Mouse (Mus musculus): ENCODE data around the gene Paf1. TPM values are rescaled to one million over a fixed set of nuclear protein-coding genes. Genes with fewer than 3 reads are reported as not detected.
"Not testable (repeated sequence)": the region's sequence is repeated elsewhere in the genome, so short reads cannot be mapped to it uniquely, and the experiment has no call there.

Paf1 gene
- total RNA-seq, 2 experiments from 2014 or later, result 68.9 to 70.1 TPM

DNA sequence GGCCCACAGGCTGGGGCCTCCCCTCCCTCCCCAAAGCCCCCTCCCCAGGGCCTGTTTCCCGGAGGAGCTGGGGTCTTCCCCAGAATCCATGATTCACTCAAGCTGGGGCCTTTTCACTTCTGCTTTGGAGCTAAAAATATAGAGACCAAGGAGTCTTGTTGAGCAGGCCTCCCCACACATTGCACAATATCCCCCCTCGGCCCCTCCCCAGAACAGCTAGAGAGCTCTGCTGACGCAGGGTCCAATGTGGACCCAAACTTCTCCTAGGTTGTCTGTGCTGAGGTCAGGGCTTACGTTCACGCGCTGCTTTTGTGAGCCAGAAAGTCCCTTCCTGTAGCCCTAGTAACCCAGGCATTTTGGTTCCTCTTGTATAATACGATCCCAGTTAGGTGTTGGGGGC lies 6.7 kb upstream of the Paf1 start:
- no peak for DNase-seq

DNA sequence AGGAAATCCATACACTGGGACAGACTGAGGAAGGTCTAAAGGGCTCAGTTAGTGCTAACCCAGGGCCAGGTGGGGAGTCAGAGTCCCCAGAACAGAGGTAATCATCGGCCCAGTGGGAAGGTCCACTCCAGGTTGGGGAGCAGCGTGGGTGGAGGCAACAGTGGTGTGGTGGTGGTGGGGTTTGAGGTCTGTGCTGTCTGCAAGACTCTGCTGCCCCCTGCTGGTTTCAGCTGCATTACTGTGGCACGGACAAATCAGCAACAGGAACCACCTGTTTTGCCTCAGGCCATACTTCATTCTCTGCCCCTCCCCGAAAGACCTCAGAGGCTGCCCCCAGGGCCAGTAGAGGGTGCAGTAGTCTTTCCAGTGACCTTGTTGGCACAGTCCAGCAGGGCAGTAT lies 6.3 kb upstream of the Paf1 start:
- DNase-seq, result peak; percentile 72 to 74

DNA sequence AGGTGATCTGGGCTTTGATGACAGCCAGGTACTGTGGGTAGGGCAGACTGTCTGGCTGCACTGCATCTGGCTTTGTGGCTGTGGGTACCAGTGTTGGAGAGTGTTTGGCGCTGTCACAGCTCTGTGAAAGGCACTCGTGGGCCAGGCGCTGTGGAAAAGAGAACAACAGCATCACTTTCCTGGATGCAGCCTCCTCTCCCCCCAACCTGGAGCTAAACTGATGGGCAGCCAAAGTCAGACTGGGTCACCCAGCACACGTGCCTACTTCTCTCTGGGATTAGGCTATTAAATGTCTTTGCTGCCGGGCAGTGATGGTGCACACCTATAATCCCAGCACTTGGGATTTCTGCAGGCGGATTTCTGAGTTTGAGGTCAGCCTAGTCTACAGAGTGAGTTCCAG lies 5.9 kb upstream of the Paf1 start:
- DNase-seq, result not testable (repeated sequence)

DNA sequence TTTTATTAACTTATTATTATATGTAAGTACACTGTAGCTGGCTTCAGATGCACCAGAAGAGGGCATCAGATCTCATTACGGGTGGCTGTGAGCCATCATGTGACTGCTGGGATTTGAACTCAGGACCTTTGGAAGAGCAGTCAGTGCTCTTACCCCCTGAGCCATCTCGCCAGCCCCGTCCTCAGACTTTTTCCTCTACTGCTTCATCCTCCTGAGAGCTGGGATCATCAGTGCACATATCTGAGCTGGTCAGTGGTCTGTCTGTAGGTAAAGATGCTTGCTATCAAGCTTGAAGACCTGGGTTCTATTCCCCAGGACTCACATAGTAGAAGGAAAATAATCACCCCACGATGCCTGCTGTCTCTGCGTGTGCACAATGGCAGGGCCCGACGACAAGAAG lies 5.4 kb upstream of the Paf1 start:
- DNase-seq, result not testable (repeated sequence)

DNA sequence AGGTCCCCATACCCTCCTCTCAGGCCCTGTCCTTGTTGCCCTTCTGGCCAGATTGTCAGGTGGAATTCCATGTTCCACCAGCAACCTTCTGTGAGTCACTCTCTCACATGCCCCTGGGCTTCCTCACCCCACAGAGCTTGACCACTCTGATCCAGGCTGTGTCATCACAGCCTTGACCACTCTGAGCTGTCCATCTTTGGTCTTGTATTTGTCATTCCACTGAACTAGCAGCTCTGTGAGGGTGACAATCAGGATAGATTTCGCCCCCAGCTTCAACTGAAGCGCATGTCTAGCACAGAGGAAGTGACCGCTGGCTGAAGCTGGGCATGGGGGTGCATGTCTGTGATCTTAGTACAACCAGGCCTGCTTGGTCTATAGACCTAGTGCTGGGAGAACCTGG lies 2.4 kb upstream of the Paf1 start:
- no peak for DNase-seq

DNA sequence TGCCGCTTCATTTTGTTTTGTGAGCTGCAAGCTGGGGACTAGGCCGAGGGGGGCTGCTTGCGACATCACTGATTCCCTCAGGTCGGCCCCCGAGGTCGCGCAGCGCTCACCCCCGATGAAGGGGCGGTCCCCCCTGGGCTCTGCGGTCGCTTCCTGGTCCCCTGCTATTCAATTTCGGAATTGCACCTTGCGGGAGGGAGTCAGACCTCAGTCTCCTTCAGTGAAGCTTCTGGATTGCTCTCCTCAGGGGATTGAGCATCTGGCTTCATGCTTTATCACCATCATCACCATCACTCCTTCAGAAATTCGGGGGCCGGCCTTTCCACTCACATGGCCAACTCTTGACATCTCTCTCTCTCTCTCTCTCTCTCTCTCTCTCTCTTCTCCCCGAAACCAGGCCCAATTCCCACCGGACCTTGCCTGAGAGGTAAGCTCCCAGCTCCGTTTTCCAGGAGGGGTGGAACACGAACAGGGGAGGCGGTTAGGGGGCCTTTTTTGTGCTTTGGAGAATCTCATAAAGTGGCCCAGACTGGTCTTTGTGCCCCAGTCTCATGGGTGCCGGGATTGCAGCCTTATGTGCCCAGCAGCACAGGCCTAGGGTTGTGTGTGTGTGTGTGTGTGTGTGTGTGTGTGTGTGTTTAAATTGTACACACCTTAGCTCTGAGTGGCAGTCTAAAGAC lies 661 bp downstream of the Paf1 start:
- no peak for DNase-seq

DNA sequence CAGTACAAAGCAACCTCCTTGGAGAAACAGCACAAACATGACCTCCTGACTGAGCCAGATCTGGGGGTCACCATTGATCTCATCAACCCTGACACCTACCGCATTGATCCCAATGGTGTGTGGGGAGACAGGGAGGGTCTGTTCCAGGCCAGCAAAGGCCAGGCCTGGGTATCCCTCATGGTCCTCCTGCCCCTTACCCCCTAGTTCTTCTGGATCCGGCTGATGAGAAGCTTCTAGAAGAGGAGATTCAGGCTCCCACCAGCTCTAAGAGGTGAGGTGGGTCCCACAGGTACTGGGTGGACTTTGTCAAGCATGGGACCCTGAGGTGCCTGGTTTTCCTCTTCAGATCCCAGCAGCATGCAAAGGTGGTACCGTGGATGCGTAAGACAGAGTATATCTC lies 2.7 kb downstream of the Paf1 start:
- no peak for DNase-seq

DNA sequence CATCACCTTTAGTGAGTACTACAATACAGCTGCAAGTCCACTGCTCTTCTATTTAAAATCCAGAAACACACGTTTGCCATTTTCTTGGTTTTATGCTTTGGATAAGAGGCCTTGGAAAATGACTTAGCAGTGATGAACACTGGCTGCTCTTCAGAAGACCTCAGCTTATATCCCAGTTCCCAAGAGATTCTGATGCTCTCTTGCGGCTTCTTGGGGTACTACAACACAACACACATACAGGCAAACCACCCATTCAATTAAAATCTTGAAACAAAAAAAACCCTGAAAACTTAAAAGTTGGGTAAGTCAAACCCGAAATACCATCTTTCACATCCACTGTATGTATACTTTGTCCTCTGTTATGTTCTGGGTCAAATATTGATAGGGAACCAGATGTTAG lies 5.2 kb downstream of the Paf1 start:
- DNase-seq, result no peak

DNA sequence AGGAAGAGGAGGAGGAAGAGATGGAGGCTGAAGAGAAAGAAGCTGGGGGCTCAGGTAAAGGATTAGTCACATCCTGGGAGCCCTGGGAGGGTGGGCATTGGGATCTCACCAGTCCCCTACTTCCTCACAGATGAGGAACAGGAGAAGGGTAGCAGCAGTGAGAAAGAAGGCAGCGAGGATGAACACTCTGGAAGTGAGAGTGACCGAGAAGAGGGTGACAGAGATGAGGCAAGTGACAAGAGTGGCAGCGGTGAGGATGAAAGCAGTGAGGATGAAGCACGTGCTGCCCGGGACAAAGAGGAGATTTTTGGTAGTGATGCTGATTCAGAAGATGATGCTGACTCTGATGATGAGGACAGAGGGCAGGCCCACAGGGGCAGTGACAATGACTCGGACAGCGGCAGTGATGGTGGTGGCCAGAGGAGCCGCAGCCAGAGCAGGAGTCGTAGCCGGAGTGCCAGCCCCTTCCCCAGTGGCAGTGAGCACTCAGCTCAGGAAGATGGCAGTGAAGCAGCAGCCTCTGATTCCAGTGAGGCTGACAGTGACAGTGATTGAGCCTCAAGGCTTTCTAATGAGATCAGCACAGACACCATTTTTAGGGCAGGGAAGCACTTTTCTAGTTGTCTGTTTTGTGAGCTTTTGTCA lies 6.1 kb downstream of the Paf1 start:
- no peak for DNase-seq

DNA sequence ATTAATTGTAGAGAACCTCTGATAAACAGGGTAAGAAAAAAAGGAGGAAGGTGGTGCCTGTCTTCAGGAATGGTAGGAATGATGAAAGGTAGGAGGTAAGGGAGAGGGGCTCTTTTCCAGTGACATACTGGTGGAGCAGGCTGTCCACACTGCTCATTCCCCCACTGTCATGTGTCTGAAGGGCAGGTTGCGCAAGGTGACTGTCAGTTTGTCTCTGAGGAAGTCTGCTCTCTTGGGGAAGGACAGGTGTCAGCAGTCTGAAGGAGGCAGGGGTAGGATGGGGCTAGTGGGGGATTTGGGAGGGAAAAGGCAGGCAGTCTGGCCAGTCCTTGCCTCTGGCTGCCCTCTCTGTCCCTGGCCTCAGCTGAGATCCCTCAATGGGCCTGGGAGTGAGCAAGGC lies 8.3 kb downstream of the Paf1 start:
- no peak for DNase-seq

DNA sequence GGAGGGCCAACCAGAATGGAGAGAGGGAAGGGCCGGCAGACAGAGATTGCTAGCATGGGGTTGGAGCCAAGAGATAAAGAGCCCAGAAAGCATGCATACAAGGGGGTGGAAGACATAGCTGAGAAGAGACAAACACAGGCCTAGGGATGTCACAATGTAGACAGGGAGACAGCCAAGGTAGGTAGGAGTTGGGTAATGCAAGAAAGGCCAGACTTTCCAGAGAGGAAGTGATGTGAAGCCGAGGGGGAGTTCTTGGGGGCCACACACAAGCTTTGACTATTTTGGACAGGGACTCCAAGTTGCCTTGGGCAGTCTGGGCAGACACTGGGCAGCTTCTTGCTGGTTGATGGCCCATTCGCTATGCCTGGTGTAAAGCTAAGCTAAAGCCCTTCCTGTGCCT lies 9.2 kb downstream of the Paf1 start:
- DNase-seq, result no peak

DNA sequence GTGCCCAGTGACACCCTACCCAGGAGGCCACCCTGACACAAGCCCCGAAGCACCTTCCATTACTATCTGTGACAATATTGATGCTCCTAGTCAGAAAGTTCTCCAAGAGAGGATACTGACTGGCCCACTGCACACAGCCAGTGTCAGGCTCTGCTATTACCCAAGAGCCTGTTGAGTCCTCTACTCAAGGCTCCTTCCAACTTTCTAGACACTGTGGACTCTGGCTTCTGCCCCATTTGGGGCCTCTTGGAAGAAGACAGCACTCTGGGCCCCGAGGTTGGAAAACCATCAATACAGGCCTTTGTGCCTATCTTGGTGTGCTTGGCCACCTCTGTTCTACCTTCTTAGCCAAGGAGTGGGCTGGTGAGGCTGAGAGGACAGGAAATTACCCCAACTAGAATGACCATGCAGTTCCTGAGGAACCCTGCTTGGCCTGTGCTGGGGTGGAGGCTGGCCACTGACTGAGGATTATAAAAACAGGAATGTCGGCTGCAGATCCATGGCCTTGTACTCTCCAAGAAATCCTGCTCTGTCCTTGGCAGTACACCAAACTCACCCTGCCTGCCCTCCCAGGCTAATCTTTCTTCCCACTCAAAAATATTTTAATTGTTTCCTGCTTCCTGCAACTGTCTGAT lies 18.2 kb downstream of the Paf1 start:
- DNase-seq, result no peak

DNA sequence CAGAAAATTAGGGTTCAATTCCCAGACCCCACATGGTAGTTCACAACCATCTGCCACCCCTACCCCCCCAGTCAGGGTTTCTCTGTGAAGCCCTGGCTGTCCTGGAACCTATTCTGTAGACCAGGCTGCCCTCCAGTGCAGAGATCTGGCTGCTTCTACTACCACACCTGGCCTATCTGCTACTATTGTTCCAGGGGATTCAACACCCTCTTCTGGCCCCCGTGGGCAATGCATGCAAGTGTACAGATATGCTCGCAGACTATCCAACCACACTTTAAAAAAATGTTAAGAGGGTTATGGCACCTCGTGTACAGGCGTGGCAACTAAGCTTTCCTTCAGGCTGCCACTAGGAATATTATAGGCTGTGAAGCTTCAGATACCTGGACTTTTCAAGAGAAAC lies 20.1 kb downstream of the Paf1 start:
- no peak for DNase-seq

DNA sequence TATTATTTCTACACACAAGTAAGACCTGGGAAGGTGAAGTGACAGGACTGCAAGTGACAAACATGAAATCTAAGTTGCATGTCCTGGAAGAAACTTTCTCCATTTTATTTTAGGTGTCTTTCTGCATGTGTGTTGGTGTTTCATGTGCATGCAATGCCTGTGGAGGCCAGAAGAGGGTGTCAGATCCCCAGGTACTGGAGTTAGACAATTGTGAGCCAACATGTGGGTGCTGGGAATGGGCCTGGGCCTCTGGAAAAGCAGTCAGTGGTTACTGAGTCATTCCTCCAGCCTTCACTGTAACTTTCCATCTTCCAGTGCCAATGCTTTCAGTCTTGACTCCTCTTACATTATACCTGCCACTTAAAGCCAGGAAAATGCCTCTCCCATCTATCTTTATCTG lies 24.6 kb downstream of the Paf1 start:
- DNase-seq, result no peak

DNA sequence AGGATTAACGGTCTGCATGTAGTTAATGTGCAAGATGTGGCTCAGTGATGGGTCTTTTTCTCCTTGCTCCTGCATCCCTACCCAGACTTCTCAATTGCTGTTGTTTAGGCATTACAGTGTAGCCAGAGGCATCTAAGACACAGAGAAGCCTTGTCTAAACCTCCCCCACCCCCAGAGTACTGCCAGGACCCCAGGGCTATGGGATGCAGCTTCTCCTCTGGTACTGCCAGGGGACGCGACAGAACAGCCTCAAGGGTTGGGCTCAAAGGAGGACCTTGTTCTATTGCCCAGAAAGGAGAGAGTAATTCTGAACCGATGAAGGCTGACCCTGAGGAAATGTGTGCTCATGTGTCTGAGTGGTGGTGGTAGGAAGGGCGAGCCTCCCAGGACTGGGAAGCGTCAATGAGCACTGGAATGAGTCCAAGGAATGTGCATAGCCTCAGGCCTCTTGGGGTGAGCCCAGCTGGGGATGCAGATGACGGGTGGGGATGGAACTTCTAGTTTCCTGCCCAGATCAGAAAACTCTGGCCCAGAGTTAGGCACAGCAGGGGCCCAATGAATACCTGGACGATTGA lies 25.4 kb downstream of the Paf1 start:
- peak in 1 of 2 experiments; percentile 31 for DNase-seq

DNA sequence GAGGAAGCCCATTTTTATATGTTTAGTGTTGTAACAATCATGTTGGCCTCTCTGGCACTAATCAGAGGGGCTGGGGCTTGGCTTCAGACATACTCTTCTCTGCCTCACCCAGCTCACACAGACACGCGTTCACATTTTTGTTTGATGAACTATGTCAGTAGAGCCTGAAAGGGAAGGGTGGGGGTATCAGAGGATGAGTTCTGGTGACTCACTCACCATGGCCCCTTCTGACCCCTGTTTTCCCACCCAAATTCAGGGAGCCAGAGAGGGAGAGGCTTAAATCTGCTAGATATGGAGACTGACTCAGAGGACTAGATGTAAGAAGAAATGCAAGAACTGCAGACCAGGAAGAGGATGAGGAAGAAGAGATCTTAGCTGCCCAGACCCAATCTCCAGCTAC lies 26.7 kb downstream of the Paf1 start:
- DNase-seq, result no peak

DNA sequence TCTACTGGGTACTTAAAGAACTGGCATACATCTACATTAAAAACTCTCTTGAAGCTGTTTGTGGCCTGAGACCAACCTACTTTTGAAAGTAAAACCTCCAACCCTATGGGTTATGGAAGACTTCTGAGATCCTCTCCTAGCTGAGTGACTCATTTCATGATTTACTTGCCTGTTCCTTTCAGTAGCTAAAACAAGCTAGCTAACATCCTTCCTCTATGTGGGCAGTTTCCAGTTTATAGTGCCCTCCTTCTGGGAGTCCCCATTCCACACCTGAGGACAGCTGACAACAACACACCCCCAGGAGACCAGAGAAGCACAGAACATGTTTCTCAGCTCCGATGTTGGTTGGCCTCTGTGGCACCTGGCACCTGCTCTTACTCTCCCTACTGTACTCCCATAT lies 30.3 kb downstream of the Paf1 start:
- no peak for DNase-seq

DNA sequence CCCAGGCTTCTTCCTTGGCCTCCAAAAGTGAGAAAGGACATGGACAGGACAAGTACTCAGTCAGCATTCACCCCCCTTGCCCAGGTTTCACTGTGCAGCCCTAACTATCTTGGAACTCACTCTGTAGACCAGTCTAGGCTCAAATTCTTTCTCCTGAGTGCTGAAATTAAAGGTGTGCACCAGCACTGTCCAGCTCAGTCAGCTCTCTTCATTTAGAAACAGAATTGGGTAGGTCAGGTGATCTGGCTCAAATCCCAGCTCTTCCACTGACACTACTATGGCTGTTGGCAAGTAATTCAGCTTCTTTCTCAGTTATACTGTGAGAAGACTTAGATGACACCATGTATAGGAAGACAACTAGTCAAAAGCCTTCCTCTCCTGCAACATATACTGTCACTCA lies 35.0 kb downstream of the Paf1 start:
- no peak for DNase-seq

DNA sequence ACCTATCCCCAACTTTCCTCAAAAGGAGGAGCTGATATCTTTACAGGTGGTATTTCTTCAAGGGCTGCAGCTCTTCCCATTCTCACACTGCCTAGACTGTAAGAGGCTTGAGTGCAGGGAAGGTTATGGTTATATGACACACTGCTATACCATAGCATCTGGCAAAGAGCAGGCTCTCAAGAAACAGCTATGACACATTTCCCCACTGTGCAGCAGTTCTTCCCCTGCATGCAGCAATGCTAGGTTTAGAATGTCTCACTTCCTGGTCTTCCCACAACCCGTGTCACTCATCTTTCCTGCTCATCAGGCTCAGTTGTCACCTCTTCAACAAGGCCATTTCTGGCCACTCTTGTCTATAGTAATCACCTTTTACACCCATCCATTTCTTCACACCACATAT lies 37.8 kb downstream of the Paf1 start:
- DNase-seq, result no peak

DNA sequence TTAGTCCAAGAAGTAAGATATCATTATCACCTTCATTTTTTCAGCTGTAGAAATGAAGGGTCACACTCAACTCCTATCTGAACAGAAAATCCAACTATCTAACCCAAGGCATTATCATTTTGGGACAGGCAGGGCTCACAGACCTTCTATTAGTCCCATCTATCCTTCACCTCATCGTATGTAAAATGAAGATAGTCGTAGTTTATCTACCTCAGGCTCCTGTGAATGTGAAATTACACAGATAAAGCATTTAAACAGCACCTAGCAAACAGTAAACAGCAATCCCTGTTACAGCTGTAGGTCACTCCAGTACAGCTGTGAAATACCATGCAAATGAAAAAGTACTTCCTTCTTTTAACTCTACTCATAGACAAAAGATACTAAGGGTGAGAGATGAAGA lies 39.5 kb downstream of the Paf1 start:
- no peak for DNase-seq

DNA sequence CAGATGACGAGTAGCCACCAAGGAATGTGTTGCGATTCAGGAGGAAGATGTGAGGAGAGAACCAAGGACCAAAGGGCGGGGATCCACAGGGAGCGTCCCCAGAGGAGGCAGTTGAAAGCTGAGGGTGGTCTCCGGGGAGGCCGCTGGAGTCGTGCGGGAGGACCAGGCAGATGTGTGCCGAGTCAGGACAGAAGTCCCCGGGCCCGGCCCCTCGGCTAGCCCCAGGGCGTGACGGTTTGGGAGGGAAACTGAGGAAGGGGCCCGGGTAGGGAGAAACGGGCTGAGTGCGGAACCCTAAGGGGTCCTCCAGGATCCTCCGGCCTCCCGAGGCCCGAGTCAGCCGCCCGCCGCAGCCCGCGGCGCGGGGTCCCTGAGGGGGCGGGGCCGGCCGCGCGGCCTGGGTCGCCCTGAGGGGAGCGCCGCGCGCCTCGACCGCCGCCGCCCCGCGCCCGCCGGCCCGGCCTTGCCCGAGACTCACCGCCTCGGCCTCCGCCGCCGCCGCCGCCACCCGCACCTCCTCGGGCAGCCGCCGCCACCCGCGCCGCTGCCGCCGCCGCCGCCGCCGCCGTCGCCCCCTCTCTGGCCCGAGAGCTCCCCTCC lies 43.0 kb downstream of the Paf1 start:
- DNase-seq, result no peak

DNA sequence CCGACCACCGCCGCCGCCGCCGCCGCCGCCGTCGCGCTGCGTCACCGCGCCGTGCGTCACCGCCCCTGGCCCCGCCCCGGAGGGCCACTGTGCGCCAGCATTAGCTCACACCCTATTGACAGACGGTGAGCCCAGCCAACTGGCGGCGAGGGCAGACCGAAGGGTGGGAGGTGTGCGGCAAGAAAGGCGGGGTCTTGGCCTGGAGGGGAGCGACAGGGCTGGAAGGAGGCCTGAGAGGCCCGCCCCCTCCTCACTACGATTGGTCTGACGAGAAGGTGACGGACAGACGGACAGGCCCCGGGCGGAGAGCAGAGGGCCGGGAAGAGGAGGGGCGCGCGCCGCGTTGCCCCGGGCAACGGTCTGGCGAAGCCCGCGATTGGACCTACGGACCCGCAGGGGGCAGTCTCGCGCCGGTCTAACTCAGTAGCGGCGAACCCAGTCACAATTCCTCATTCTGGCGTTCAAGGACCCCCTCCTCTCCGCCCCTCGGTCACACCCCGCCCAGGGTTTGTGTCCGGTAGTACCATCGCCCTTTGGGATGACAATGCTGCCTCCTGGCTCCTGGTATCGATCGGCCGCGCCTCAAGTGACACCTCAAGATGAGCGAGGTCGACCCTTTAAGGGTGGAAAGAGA lies 43.6 kb downstream of the Paf1 start:
- DNase-seq, result peak; percentile 100
